Mouse (Mus musculus) lung, adult 2 months (tissue): Measurements from ENCODE around the gene Vac14.

ENCODE experiments used
- CTCF ChIP-seq: fragments of 200-500 bp; IDR thresholded peaks from 2 replicates; pipeline ENCODE4 v1.5.1; 2011; ENCODE audit warnings: mild to moderate bottlenecking, low read length, control low read depth; ENCODE audit not compliant: insufficient read depth
- POLR2A ChIP-seq: fragments of 200-500 bp; IDR thresholded peaks from 2 replicates; pipeline ENCODE4 v1.6.1; 2011; ENCODE audit warnings: low read depth, mild to moderate bottlenecking, control low read depth, low read length, borderline replicate concordance; ENCODE audit errors: extremely low read depth

DNA sequence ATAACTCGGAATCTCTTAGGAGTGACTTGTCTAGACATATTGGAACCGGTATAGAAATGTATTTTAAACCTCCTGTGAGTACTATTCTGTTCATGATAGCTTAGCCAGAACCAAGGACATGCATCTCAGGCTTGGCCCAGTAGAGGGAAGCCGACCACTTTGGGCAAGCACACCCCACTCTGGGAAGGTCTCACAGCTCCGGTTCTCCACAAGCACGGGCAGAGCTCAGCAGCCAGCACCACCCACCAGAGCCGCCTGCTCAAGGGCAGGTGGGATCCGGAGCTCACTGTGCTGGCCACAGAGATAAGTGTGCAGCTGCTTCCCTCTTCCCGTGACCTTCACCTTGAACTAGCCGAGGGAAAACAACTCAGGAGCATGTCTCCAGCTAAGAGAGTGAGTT lies 32.5 kb downstream of the Vac14 start:
- TF ChIP-seq CTCF (peak; percentile 16; the same call in 1 of the 2 replicates), POLR2A (no peak)
